Mouse (Mus musculus) bone marrow macrophage, adult 2 months (primary cell): Measurements from ENCODE around the gene Klf17.

Source experiments
- CTCF ChIP-seq: IDR thresholded peaks from 2 replicates; pipeline ENCODE4 v1.5.1; 2012; ENCODE audit warnings: low read depth, mild to moderate bottlenecking, low read length, moderate library complexity
- POLR2A ChIP-seq: IDR thresholded peaks from 2 replicates; pipeline ENCODE4 v1.6.1; 2012; ENCODE audit warnings: mild to moderate bottlenecking, low read depth, low read length, borderline replicate concordance

DNA sequence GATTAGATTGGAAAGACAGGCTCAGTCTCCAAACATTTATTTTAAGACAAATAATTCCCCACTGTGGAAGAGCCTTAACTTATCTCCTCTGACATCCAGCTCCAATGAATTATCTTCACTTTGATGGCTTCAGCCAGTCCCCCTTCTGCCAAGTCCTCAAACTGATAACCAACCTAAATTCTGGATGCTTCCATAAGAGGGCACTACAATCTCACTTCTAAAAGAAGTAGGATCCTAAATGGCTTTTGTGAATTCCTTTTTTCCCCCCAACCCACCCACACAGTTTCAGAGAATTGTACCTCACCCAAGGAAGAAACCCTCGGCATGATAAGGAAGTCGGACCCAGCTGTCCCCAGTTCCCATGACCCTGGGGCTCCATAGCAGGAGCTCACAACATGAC is 45.5 kb upstream of the Klf17 start:
- TF ChIP-seq CTCF (no peak), POLR2A (no peak)
